Mouse (Mus musculus): Measurements from ENCODE around the gene Tamm41. TPM values are rescaled to one million over a fixed set of nuclear protein-coding genes. Genes with fewer than 3 reads are reported as not detected.
A peak's percentile ranks its signal among the peaks of the same experiment; 100 is the strongest.

Gene Tamm41
- polyA plus RNA-seq, 2 experiments, result 39.8 to 60.8 TPM

DNA sequence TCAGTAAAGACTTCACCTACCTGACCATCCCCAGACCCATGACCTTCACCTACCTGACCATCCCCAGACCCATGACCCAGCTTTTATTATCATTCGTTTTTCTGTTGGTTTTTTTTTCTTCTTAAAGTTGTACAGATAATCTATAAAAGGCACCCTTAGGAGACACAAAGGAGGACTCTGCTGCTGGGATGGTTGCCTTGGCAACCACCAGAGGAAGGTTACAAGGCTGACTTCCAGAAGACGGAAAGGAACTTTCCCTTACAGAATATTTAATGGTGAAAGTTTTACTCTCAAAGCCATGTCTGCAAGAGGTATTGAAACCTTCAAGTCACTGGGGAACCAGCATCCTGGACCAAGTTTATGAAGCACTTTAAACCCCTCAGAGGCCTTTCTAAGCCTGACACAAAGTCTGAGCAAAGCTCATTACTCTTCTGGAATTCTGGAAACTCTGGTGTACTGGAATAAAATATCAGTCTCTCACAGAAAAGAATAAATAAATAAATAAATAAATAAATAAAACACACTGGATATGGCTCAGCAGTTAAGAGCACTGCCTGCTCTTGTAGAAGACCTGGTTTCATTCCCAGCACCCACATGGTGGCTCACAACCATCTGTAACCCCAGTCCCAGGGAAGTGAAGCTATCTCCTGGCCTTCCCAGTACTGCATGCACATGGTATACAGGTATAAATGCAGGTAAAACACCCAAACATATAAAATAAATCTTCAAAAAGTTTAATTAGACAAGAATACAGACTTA, 71.1 kb downstream of the Tamm41 start:
- H3K36me3 ChIP-seq (ENCODE audit: control insufficient read depth, insufficient read depth, low read length), result no peaks in the 10 kb centered on the region
- no peak overlapping the region for H3K4me3 ChIP-seq (replicated peaks; ENCODE audit: low read length)
- no peak for TF ChIP-seq POLR2A (IDR thresholded peaks at IDR 0.05; ENCODE audit: borderline replicate concordance, extremely low read depth, insufficient read depth, insufficient read length)
- H3K9me3 ChIP-seq (ENCODE audit: control insufficient read depth, low read length), result no peaks in the 10 kb centered on the region
- H3K27ac ChIP-seq (replicated peaks; ENCODE audit: low read depth, low read length), result no peak overlapping the region
- 41% methylated on average over 2 of the region's 2 CpGs for WGBS
- H3K4me1 ChIP-seq (ENCODE audit: control insufficient read depth, insufficient read depth, low read length), result peaks cover 28% of the 10 kb centered on the region
- DNase-seq (ENCODE audit: low spot score) (no peak), ATAC-seq (ENCODE audit: low FRiP score, low read depth) (no peak)
- H3K9ac ChIP-seq (ENCODE audit: low read depth, low read length, severe bottlenecking), result no peak overlapping the region
- H3K27me3 ChIP-seq (ENCODE audit: control insufficient read depth, insufficient read depth, low read length), result no peaks in the 10 kb centered on the region
- peak overlapping the region; percentile 100; the same call in 1 of the 2 replicates for H3K4me2 ChIP-seq (replicated peaks; ENCODE audit: low read depth, low read length, severe bottlenecking)

GRCm38 (mm10) chr6:114965802-114966201, 71.9 kb downstream of the Tamm41 start:
- no peak for ATAC-seq (ENCODE audit: low FRiP score, low read depth)

DNA sequence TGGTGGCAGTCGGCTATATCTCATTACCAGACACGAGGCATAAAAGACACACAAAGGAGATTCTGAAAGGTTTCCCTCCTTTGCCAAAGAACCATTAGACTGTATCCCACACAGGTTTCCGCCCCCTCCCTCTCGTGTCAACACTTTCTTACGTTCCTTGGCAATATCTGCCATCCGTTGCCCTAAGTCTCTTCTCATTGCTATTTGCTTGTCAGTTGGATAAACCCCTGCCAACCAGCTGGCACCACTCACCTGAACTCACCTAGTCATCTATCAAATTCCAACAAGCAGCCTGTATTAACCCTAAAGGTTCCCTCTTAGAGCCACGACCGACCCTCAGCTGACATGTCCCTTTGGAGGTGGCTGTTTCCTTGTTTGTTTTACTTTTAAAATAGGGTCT, 72.3 kb downstream of the Tamm41 start:
- Histone ChIP-seq H3K9ac (ENCODE audit: low read depth, low read length, severe bottlenecking) (no peak overlapping the region), H3K4me3 (replicated peaks; ENCODE audit: low read length) (no peak overlapping the region), H3K9me3 (ENCODE audit: control insufficient read depth, low read length) (no peaks in the 10 kb centered on the region), H3K27me3 (ENCODE audit: control insufficient read depth, insufficient read depth, low read length) (no peaks in the 10 kb centered on the region), H3K4me1 (ENCODE audit: control insufficient read depth, insufficient read depth, low read length) (peaks cover 28% of the 10 kb centered on the region), H3K4me2 (replicated peaks; ENCODE audit: low read depth, low read length, severe bottlenecking) (no peak overlapping the region), H3K36me3 (ENCODE audit: control insufficient read depth, insufficient read depth, low read length) (no peaks in the 10 kb centered on the region), H3K27ac (replicated peaks; ENCODE audit: low read depth, low read length) (no peak overlapping the region)
- no peak for TF ChIP-seq POLR2A (IDR thresholded peaks at IDR 0.05; ENCODE audit: borderline replicate concordance, extremely low read depth, insufficient read depth, insufficient read length)
- no peak for DNase-seq (ENCODE audit: low spot score)
- 86% methylated on average over 8 of the region's 8 CpGs for WGBS
- ATAC-seq (ENCODE audit: low FRiP score, low read depth), result no peak

More at GRCm38 (mm10) chr6:114965802-114966201, 71.9 kb downstream of the Tamm41 start:
- Histone ChIP-seq H3K4me1 (ENCODE audit: control insufficient read depth, insufficient read depth, low read length) (peaks cover 28% of the 10 kb centered on the region), H3K9me3 (ENCODE audit: control insufficient read depth, low read length) (no peaks in the 10 kb centered on the region), H3K9ac (ENCODE audit: low read depth, low read length, severe bottlenecking) (no peak overlapping the region), H3K27ac (replicated peaks; ENCODE audit: low read depth, low read length) (no peak overlapping the region), H3K27me3 (ENCODE audit: control insufficient read depth, insufficient read depth, low read length) (no peaks in the 10 kb centered on the region), H3K4me3 (replicated peaks; ENCODE audit: low read length) (no peak overlapping the region), H3K36me3 (ENCODE audit: control insufficient read depth, insufficient read depth, low read length) (no peaks in the 10 kb centered on the region), H3K4me2 (replicated peaks; ENCODE audit: low read depth, low read length, severe bottlenecking) (no peak overlapping the region)
- no peak for TF ChIP-seq POLR2A (IDR thresholded peaks at IDR 0.05; ENCODE audit: borderline replicate concordance, extremely low read depth, insufficient read depth, insufficient read length)
- WGBS, result 83% methylated on average over 3 of the region's 3 CpGs
- DNase-seq (ENCODE audit: low spot score), result no peak

DNA sequence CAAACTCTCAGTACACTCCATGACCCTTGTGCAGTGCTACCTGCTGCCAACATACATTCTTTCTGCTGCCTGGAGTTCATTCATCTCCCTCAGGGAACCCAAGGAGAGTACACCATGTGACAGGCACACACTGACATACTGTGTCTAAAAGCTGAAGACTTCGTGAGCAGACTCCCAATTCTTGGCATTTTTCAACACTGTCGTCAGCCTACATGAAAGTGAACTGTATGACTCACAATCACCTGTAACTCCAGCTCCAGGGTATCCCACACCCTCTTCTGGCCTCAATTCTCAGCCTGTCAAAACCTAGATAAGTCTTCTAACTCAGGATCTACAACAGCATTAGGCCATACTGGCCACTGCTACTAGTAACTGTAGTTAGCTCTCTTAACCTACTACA, 73.4 kb downstream of the Tamm41 start:
- Histone ChIP-seq H3K4me1 (ENCODE audit: control insufficient read depth, insufficient read depth, low read length) (peaks cover 29% of the 10 kb centered on the region), H3K27me3 (ENCODE audit: control insufficient read depth, insufficient read depth, low read length) (no peaks in the 10 kb centered on the region), H3K9me3 (ENCODE audit: control insufficient read depth, low read length) (no peaks in the 10 kb centered on the region), H3K9ac (ENCODE audit: low read depth, low read length, severe bottlenecking) (no peak overlapping the region), H3K4me2 (replicated peaks; ENCODE audit: low read depth, low read length, severe bottlenecking) (no peak overlapping the region), H3K4me3 (replicated peaks; ENCODE audit: low read length) (no peak overlapping the region), H3K36me3 (ENCODE audit: control insufficient read depth, insufficient read depth, low read length) (no peaks in the 10 kb centered on the region), H3K27ac (replicated peaks; ENCODE audit: low read depth, low read length) (peak overlapping the region; percentile 38; the same call in 1 of the 2 replicates)
- ATAC-seq (ENCODE audit: low FRiP score, low read depth), result no peak
- 57% methylated on average over 2 of the region's 2 CpGs for WGBS
- TF ChIP-seq POLR2A (IDR thresholded peaks at IDR 0.05; ENCODE audit: borderline replicate concordance, extremely low read depth, insufficient read depth, insufficient read length), result no peak
- no peak for DNase-seq (ENCODE audit: low spot score)

GRCm38 (mm10) chr6:114963636-114964035, 74.0 kb downstream of the Tamm41 start:
- no peak overlapping the region for H3K9ac ChIP-seq (ENCODE audit: low read depth, low read length, severe bottlenecking)
- no peak overlapping the region for H3K4me2 ChIP-seq (replicated peaks; ENCODE audit: low read depth, low read length, severe bottlenecking)
- WGBS, result 61% methylated on average over 5 of the region's 5 CpGs
- peak overlapping the region; percentile 38; the same call in 1 of the 2 replicates for H3K27ac ChIP-seq (replicated peaks; ENCODE audit: low read depth, low read length)
- H3K9me3 ChIP-seq (ENCODE audit: control insufficient read depth, low read length), result no peaks in the 10 kb centered on the region
- peaks cover 35% of the 10 kb centered on the region for H3K4me1 ChIP-seq (ENCODE audit: control insufficient read depth, insufficient read depth, low read length)
- TF ChIP-seq POLR2A (IDR thresholded peaks at IDR 0.05; ENCODE audit: borderline replicate concordance, extremely low read depth, insufficient read depth, insufficient read length), result no peak
- DNase-seq (ENCODE audit: low spot score) (no peak), ATAC-seq (ENCODE audit: low FRiP score, low read depth) (no peak)
- H3K4me3 ChIP-seq (replicated peaks; ENCODE audit: low read length), result no peak overlapping the region
- H3K27me3 ChIP-seq (ENCODE audit: control insufficient read depth, insufficient read depth, low read length), result no peaks in the 10 kb centered on the region
- H3K36me3 ChIP-seq (ENCODE audit: control insufficient read depth, insufficient read depth, low read length), result no peaks in the 10 kb centered on the region

All from limb, embryonic 14.5 days (tissue).